Mouse (Mus musculus) spleen, postnatal 4 days (tissue): ENCODE measurements around the gene Zp1.

Source experiments
- DNase-seq, 2 experiments: peaks; one replicate each; pipeline ENCODE4 v3.0.0; 2022; ENCODE audit warnings: low spot score in 2 of 2

Gene Zp1

GRCm38 (mm10) chr19:10924220-10924619 is 3.8 kb upstream of the Zp1 start:
- DNase-seq, result no peak

- DNase-seq, result no peak
Measured at GRCm38 (mm10) chr19:10921058-10921457, 626 bp upstream of the Zp1 start.

GRCm38 (mm10) chr19:10918321-10918991 is 2.0 kb downstream of the Zp1 start:
- no peak for DNase-seq

- DNase-seq, result no peak
Measured at GRCm38 (mm10) chr19:10916506-10916905, 3.9 kb downstream of the Zp1 start.

GRCm38 (mm10) chr19:10914870-10915269 is 5.6 kb downstream of the Zp1 start:
- no peak for DNase-seq

- no peak for DNase-seq
Measured at GRCm38 (mm10) chr19:10914291-10914690, 6.1 kb downstream of the Zp1 start.

- no peak for DNase-seq
Measured at GRCm38 (mm10) chr19:10909087-10909721, 11.2 kb downstream of the Zp1 start.

- DNase-seq, result peak; percentile 58 to 80
Measured at GRCm38 (mm10) chr19:10907891-10908290, 12.5 kb downstream of the Zp1 start.

GRCm38 (mm10) chr19:10905728-10906000 is 14.8 kb downstream of the Zp1 start:
- DNase-seq, result no peak

GRCm38 (mm10) chr19:10904927-10905727 is 15.3 kb downstream of the Zp1 start:
- DNase-seq, result no peak

GRCm38 (mm10) chr19:10904512-10904911 is 15.9 kb downstream of the Zp1 start:
- DNase-seq, result no peak

GRCm38 (mm10) chr19:10901046-10901445 is 19.4 kb downstream of the Zp1 start:
- no peak for DNase-seq

- no peak for DNase-seq
Measured at GRCm38 (mm10) chr19:10900315-10900714, 20.1 kb downstream of the Zp1 start.

- no peak for DNase-seq
Measured at GRCm38 (mm10) chr19:10897491-10897890, 22.9 kb downstream of the Zp1 start.

GRCm38 (mm10) chr19:10896849-10897248 is 23.6 kb downstream of the Zp1 start:
- DNase-seq, result no peak

GRCm38 (mm10) chr19:10895708-10896107 is 24.7 kb downstream of the Zp1 start:
- no peak for DNase-seq

- peak; percentile 93 to 96 for DNase-seq
Measured at GRCm38 (mm10) chr19:10895016-10895528, 25.4 kb downstream of the Zp1 start, which contains the start of gene Prpf19. Prpf19 (plus strand) TSS chr19:10895231.

- DNase-seq, result no peak
Measured at GRCm38 (mm10) chr19:10892201-10892600, 28.2 kb downstream of the Zp1 start.

GRCm38 (mm10) chr19:10881426-10882154 is 38.8 kb downstream of the Zp1 start, which contains the start of gene Tmem109:
Tmem109 (minus strand) TSS chr19:10882001.
- peak; percentile 88 to 95 for DNase-seq

- DNase-seq, result no peak
Measured at GRCm38 (mm10) chr19:10880975-10881425, 39.4 kb downstream of the Zp1 start.

- DNase-seq, result peak; percentile 65 to 76
Measured at GRCm38 (mm10) chr19:10880085-10880974, 40.1 kb downstream of the Zp1 start.
